Mouse (Mus musculus): ENCODE data around the gene Col5a1.

DNA sequence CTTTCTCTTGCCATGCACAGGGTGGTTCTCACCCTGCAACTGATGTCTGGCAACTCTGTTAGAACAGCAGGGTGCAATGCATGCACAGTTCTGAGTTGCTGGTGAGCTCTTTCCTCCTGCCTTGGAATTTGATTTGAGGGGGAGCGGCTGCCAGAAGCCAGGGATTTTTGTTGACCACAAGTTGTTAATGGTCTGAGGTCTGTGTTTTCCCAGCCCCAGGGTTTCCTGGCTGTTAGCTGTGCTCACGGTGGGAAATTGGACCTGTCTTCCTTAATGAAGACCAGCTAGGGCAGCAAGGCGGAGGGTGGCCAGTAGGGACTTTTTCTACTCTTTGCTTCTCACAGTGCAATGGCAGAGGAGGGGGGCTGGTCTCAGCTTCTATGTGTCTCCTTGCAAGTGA lies 45.7 kb downstream of the Col5a1 start:
- TF ChIP-seq CTCF (IDR thresholded peaks at IDR 0.05; ENCODE audit: extremely low read depth, insufficient read length, insufficient replicate concordance, low read depth, low read length) (no peak), POLR2A (IDR thresholded peaks at IDR 0.05; ENCODE audit: low read depth, low read length) (no peak)

All from small intestine, adult 2 months (tissue).